Mouse (Mus musculus): ENCODE measurements around the gene Defa2. TPM values are rescaled to one million over a fixed set of nuclear protein-coding genes. Genes with fewer than 3 reads are reported as not detected.
"Not testable (repeated sequence)": the region's sequence is repeated elsewhere in the genome, so short reads cannot be mapped to it uniquely, and the experiment has no call there.

Defa2 gene
- polyA plus RNA-seq (2015; fragmentation: Nextera tagmentation; extraction: Ambion mirVana), result not detected in 2 replicates

DNA sequence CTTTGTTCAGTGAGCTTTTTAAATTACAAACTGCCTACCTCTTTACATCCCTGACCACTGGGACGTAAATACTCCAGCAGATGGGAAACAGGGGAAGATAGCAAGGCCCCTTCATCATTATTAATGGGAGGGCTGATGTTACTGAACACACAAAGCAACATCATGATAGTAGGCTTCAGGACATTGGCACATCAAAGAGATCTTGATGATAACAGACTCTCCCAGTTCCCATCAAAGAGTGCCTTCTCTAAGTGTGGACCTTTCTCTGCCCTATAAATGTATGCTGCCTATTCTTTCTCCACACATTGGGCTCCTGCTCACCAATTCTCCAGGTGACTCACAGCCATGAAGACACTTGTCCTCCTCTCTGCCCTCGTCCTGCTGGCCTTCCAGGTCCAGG is at the start of gene Defa2:
Gene Defa2 (plus strand): TSS at position 301 of the 400 bp plus-strand sequence.
- not testable (repeated sequence) for H3K27me3 ChIP-seq; H3K9ac ChIP-seq; ATAC-seq (ENCODE audit: low FRiP score); H3K9me3 ChIP-seq; H3K4me3 ChIP-seq; H3K4me1 ChIP-seq (replicated peaks); H3K4me2 ChIP-seq; H3K27ac ChIP-seq; H3K36me3 ChIP-seq
- WGBS, result no CpG with 5 or more reads among the region's 2 CpGs

DNA sequence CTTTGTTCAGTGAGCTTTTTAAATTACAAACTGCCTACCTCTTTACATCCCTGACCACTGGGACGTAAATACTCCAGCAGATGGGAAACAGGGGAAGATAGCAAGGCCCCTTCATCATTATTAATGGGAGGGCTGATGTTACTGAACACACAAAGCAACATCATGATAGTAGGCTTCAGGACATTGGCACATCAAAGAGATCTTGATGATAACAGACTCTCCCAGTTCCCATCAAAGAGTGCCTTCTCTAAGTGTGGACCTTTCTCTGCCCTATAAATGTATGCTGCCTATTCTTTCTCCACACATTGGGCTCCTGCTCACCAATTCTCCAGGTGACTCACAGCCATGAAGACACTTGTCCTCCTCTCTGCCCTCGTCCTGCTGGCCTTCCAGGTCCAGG is 13.2 kb downstream of the Defa2 start, which contains the start of gene Defa33:
Gene Defa33 (plus strand): TSS at position 301 of the 400 bp plus-strand sequence.
- H3K9me3 ChIP-seq; H3K9ac ChIP-seq; H3K27me3 ChIP-seq; H3K4me2 ChIP-seq; H3K4me1 ChIP-seq (replicated peaks); H3K36me3 ChIP-seq; ATAC-seq (ENCODE audit: low FRiP score); H3K4me3 ChIP-seq; H3K27ac ChIP-seq: not testable (repeated sequence)
- WGBS, result no CpG with 5 or more reads among the region's 2 CpGs

DNA sequence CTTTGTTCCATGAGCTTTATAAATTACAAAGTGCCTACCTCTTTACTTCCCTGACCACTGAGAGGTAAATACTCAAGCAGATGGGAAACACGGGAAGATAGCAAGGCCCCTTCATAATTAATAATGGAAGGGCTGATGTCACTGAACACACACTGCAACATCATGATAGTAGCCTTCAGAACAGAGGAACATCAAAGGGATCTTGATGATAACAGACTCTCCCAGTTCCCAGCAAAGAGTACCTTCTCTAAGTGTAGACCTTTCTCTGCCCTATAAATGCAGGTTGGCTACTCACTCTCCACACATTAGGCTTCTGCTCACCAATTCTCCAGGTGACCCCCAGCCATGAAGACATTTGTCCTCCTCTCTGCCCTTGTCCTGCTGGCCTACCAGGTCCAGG is 48.8 kb downstream of the Defa2 start, which contains the start of gene Defa36:
Gene Defa36 (plus strand): TSS at position 301 of the 400 bp plus-strand sequence.
- H3K4me1 ChIP-seq (replicated peaks); H3K4me2 ChIP-seq; H3K36me3 ChIP-seq; H3K4me3 ChIP-seq; H3K27ac ChIP-seq; H3K9ac ChIP-seq; H3K9me3 ChIP-seq; ATAC-seq (ENCODE audit: low FRiP score); H3K27me3 ChIP-seq: not testable (repeated sequence)
- no CpG with 5 or more reads among the region's 1 CpGs for WGBS

Other genes with a start within 250 kb of the Defa2 start
- gene Defa30, start 243.9 kb upstream of the Defa2 start, polyA plus RNA-seq (2015; fragmentation: Nextera tagmentation; extraction: Ambion mirVana), result not detected in 2 replicates
- gene Defa22, start 216.2 kb upstream of the Defa2 start, polyA plus RNA-seq (2015; fragmentation: Nextera tagmentation; extraction: Ambion mirVana), result not detected in 2 replicates
- not detected in 2 replicates for gene Defa31, start 186.9 kb upstream of the Defa2 start, polyA plus RNA-seq (2015; fragmentation: Nextera tagmentation; extraction: Ambion mirVana)
- not detected in 2 replicates for gene Gm15293, start 177.0 kb upstream of the Defa2 start, polyA plus RNA-seq (2015; fragmentation: Nextera tagmentation; extraction: Ambion mirVana)
- gene Gm15292, start 128.8 kb upstream of the Defa2 start, polyA plus RNA-seq (2015; fragmentation: Nextera tagmentation; extraction: Ambion mirVana), result not detected in 2 replicates
- not detected in 2 replicates for gene Defa27, start 63.0 kb upstream of the Defa2 start, polyA plus RNA-seq (2015; fragmentation: Nextera tagmentation; extraction: Ambion mirVana)
- gene Defa29, start 51.5 kb upstream of the Defa2 start, polyA plus RNA-seq (2015; fragmentation: Nextera tagmentation; extraction: Ambion mirVana), result not detected in 2 replicates
- gene Defa33, start 13.3 kb downstream of the Defa2 start, polyA plus RNA-seq (2015; fragmentation: Nextera tagmentation; extraction: Ambion mirVana), result not detected in 2 replicates
- not detected in 2 replicates for gene Defa36, start 48.9 kb downstream of the Defa2 start, polyA plus RNA-seq (2015; fragmentation: Nextera tagmentation; extraction: Ambion mirVana)
- gene Gm7849, start 78.0 kb downstream of the Defa2 start, polyA plus RNA-seq (2015; fragmentation: Nextera tagmentation; extraction: Ambion mirVana), result not detected in 2 replicates
- not detected in 2 replicates for gene Defa20, start 130.7 kb downstream of the Defa2 start, polyA plus RNA-seq (2015; fragmentation: Nextera tagmentation; extraction: Ambion mirVana)
- not detected in 2 replicates for gene Defa32, start 150.5 kb downstream of the Defa2 start, polyA plus RNA-seq (2015; fragmentation: Nextera tagmentation; extraction: Ambion mirVana)
- gene Defa37, start 186.9 kb downstream of the Defa2 start, polyA plus RNA-seq (2015; fragmentation: Nextera tagmentation; extraction: Ambion mirVana), result not detected in 2 replicates
- gene Defa28, start 204.5 kb downstream of the Defa2 start, polyA plus RNA-seq (2015; fragmentation: Nextera tagmentation; extraction: Ambion mirVana), result not detected in 2 replicates
- not detected in 2 replicates for gene Gm7861, start 216.0 kb downstream of the Defa2 start, polyA plus RNA-seq (2015; fragmentation: Nextera tagmentation; extraction: Ambion mirVana)
- gene Defa26, start 239.7 kb downstream of the Defa2 start, polyA plus RNA-seq (2015; fragmentation: Nextera tagmentation; extraction: Ambion mirVana), result not detected in 2 replicates

All from hindbrain, embryonic 13.5 days (tissue).